Comparison of ENCODE assay signal across 12 mouse cellular contexts in the genomic region with DNA sequence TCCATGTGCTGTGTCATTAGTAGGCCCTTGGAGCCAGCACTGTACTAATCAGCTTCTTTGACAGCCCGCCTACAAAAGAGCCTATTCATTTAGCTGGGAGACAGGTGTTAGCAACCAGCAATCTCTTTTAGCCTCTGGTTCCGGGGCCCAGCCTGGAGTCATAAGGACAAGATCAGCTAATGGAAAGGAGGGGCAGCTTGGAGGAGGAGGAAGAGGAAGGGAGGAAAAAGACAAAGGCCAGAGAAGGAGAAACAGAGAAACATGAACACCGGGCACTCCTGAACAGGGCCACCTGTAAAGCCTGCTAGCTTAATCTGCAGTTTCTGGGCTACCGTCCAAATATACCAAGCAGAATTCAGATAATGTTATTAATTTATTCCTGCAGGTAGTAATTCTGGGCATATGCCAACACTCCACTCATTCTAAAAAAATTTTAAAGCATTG. TPM values are rescaled to one million over a fixed set of nuclear protein-coding genes. Genes with fewer than 3 reads are reported as not detected.
A peak's percentile ranks its signal among the peaks of the same experiment; 100 is the strongest.
DNase-seq lines count a peak whose midpoint lies in the region; ATAC-seq and TF ChIP-seq lines count a peak whose summit lies in the region.
"Had no signal": no experiment of that assay in that cellular context is flagged by ENCODE, and none has a peak within 500 bp of the region (broad histone marks: within the 10 kb centered on the region; RNA-seq: fewer than 3 reads in every experiment).

No protein-coding gene starts in this region.

- no peak for DNase-seq in kidney, postnatal 25 days
- DNase-seq in brain, embryonic 14.5 days (ENCODE audit: low read depth): peak; percentile 89
- DNase-seq in hindbrain, embryonic 14.5 days (ENCODE audit: low spot score): no peak
- DNase-seq in liver, postnatal 0 days: no peak
- no peak for DNase-seq in adrenal gland, postnatal 14 days
- DNase-seq in adrenal gland, postnatal 36 days: no peak
- no peak for DNase-seq in adrenal gland, adult 8-10 months
- DNase-seq: gastrocnemius, adult 2 months; heart, postnatal 14 days had no signal

- H3K9ac ChIP-seq in kidney, embryonic 15.5 days: no peak overlapping the region
- H3K9ac ChIP-seq in hindbrain, embryonic 14.5 days: no peak overlapping the region
- no peak overlapping the region for H3K9ac ChIP-seq in liver, postnatal 0 days (replicated peaks)

- peak overlapping the region; percentile 28; the same call in 1 of the 2 replicates for H3K27ac ChIP-seq in kidney, embryonic 15.5 days
- H3K27ac ChIP-seq in hindbrain, embryonic 14.5 days: peak overlapping the region; percentile 32; the same call in 1 of the 2 replicates
- H3K27ac ChIP-seq in liver, postnatal 0 days (ENCODE audit: low read depth): peak overlapping the region; percentile 51
- H3K27ac ChIP-seq: gastrocnemius, adult 2 months had no signal

- no peak for TF ChIP-seq EP300 in liver, postnatal 0 days (IDR thresholded peaks at IDR 0.05; ENCODE audit: low read depth)

- no peaks in the 10 kb centered on the region for H3K36me3 ChIP-seq in kidney, embryonic 15.5 days
- H3K36me3 ChIP-seq in hindbrain, embryonic 14.5 days (replicated peaks; ENCODE audit: control insufficient read depth, insufficient read depth): no peaks in the 10 kb centered on the region
- peaks cover 3% of the 10 kb centered on the region; the same call in 1 of the 2 replicates for H3K36me3 ChIP-seq in liver, postnatal 0 days (replicated peaks; ENCODE audit: insufficient read depth, low read length)

- peaks cover 17% of the 10 kb centered on the region for H3K4me1 ChIP-seq in kidney, embryonic 15.5 days
- peaks cover 7% of the 10 kb centered on the region for H3K4me1 ChIP-seq in hindbrain, embryonic 14.5 days (replicated peaks; ENCODE audit: control insufficient read depth, insufficient read depth, low read length)
- H3K4me1 ChIP-seq in liver, postnatal 0 days (ENCODE audit: insufficient read depth): peaks cover 32% of the 10 kb centered on the region

- no peaks in the 10 kb centered on the region for H3K9me3 ChIP-seq in kidney, embryonic 15.5 days (replicated peaks)
- no peaks in the 10 kb centered on the region for H3K9me3 ChIP-seq in hindbrain, embryonic 14.5 days (ENCODE audit: control insufficient read depth, low read length)
- no peaks in the 10 kb centered on the region for H3K9me3 ChIP-seq in liver, postnatal 0 days (ENCODE audit: low read length)

- TF ChIP-seq POLR2A in brain, embryonic 14.5 days (IDR thresholded peaks at IDR 0.05; ENCODE audit: borderline replicate concordance, extremely low read depth, insufficient read depth, insufficient read length, poor library complexity, severe bottlenecking): no peak

- no peak for TF ChIP-seq CTCF in brain, embryonic 14.5 days (IDR thresholded peaks at IDR 0.05; ENCODE audit: borderline replicate concordance, extremely low read depth, insufficient read depth, insufficient read length)
- no peak for TF ChIP-seq CTCF in liver, postnatal 0 days (IDR thresholded peaks at IDR 0.05; ENCODE audit: low read depth)

- no peaks in the 10 kb centered on the region for H3K27me3 ChIP-seq in kidney, embryonic 15.5 days
- H3K27me3 ChIP-seq in hindbrain, embryonic 14.5 days (ENCODE audit: control insufficient read depth, insufficient read depth, low read length): no peaks in the 10 kb centered on the region
- H3K27me3 ChIP-seq in liver, postnatal 0 days (ENCODE audit: insufficient read depth, low read length): no peaks in the 10 kb centered on the region

- no peak for ATAC-seq in kidney, embryonic 15.5 days (replicated peaks; ENCODE audit: low FRiP score)
- ATAC-seq in hindbrain, embryonic 14.5 days (ENCODE audit: low FRiP score): no peak
- ATAC-seq in liver, postnatal 0 days: peak; percentile 74

- WGBS in kidney, embryonic 15.5 days: 67% methylated on average over 4 of the region's 4 CpGs
- 33% methylated on average over 4 of the region's 4 CpGs for WGBS in hindbrain, embryonic 14.5 days
- WGBS in liver, postnatal 0 days (ENCODE audit: insufficient replicate concordance): 51% methylated on average over 4 of the region's 4 CpGs

- H3K4me3 ChIP-seq in kidney, embryonic 15.5 days (replicated peaks): no peak overlapping the region
- no peak overlapping the region for H3K4me3 ChIP-seq in hindbrain, embryonic 14.5 days (replicated peaks; ENCODE audit: low read length)
- H3K4me3 ChIP-seq in liver, postnatal 0 days (ENCODE audit: low read depth, low read length): no peak overlapping the region
- H3K4me3 ChIP-seq: gastrocnemius, adult 2 months had no signal

- H3K4me2 ChIP-seq in kidney, embryonic 15.5 days: no peak overlapping the region
- H3K4me2 ChIP-seq in hindbrain, embryonic 14.5 days (replicated peaks): no peak overlapping the region
- no peak overlapping the region for H3K4me2 ChIP-seq in liver, postnatal 0 days (ENCODE audit: low read depth, low read length)

RNA-seq across cellular contexts. Expression of gene Rffl, which starts 7.5 kb away (rescaled TPM):
- 22.3 and 23.6 TPM in 2 replicates for polyA plus RNA-seq in kidney, embryonic 15.5 days (2015; fragmentation: Nextera tagmentation; extraction: Ambion mirVana)
- polyA plus RNA-seq in brain, embryonic 14.5 days (2012; rRNA removed): 5.7 and 7.6 TPM in 2 replicates
- 4.3 and 5.0 TPM in 2 replicates for polyA plus RNA-seq in hindbrain, embryonic 14.5 days (2014; fragmentation: Nextera tagmentation; extraction: Ambion mirVana)
- polyA plus RNA-seq in liver, postnatal 0 days (2015; fragmentation: Nextera tagmentation; extraction: Ambion mirVana): 10.1 and 11.3 TPM in 2 replicates
- total RNA-seq in adrenal gland, postnatal 14 days (2021): 7.8 and 11.8 TPM in 2 replicates
- total RNA-seq in adrenal gland, postnatal 36 days (2021): 1 to 10 TPM; 6.4 to 8.4 TPM
- 10 to 100 TPM in 2 of 4 experiments, 1 to 10 TPM in 2; 9.0 to 12.4 (median 10.5) TPM for total RNA-seq in adrenal gland, adult 8-10 months (2022)

RNA-seq across cellular contexts. Expression of gene Rad51d, which starts 26.9 kb away (rescaled TPM):
- 11.1 and 13.9 TPM in 2 replicates for polyA plus RNA-seq in kidney, embryonic 15.5 days (2015; fragmentation: Nextera tagmentation; extraction: Ambion mirVana)
- polyA plus RNA-seq in brain, embryonic 14.5 days (2012; rRNA removed): 9.5 and 9.7 TPM in 2 replicates
- polyA plus RNA-seq in hindbrain, embryonic 14.5 days (2014; fragmentation: Nextera tagmentation; extraction: Ambion mirVana): 14.0 and 14.3 TPM in 2 replicates
- polyA plus RNA-seq in liver, postnatal 0 days (2015; fragmentation: Nextera tagmentation; extraction: Ambion mirVana): 3.4 and 4.4 TPM in 2 replicates
- total RNA-seq in adrenal gland, postnatal 14 days (2021): 15.0 and 15.4 TPM in 2 replicates
- 10 to 100 TPM; 10.7 to 16.2 TPM for total RNA-seq in adrenal gland, postnatal 36 days (2021)
- 10 to 100 TPM; 13.4 to 20.9 (median 18.1) TPM for total RNA-seq in adrenal gland, adult 8-10 months (2022)

RNA-seq across cellular contexts. Expression of gene Fndc8, which starts 28.4 kb away (rescaled TPM):
- 0.18 and 0.39 TPM in 2 replicates for polyA plus RNA-seq in kidney, embryonic 15.5 days (2015; fragmentation: Nextera tagmentation; extraction: Ambion mirVana)
- polyA plus RNA-seq in brain, embryonic 14.5 days (2012; rRNA removed): 0.03 TPM in 1 of 2 replicates, not detected in the other
- polyA plus RNA-seq in hindbrain, embryonic 14.5 days (2014; fragmentation: Nextera tagmentation; extraction: Ambion mirVana): 0.37 and 0.77 TPM in 2 replicates
- 0.28 and 0.30 TPM in 2 replicates for polyA plus RNA-seq in liver, postnatal 0 days (2015; fragmentation: Nextera tagmentation; extraction: Ambion mirVana)
- 0.15 and 0.23 TPM in 2 replicates for total RNA-seq in adrenal gland, postnatal 14 days (2021)
- not detected for total RNA-seq in adrenal gland, postnatal 36 days (2021)
- total RNA-seq in adrenal gland, adult 8-10 months (2022): under 1 TPM in 3 of 4 experiments, not detected in 1; 0.14 to 0.43 (median 0.35) TPM
- total RNA-seq: gastrocnemius, adult 2 months; heart, postnatal 14 days; layer of hippocampus, adult 8-10 months; liver, adult 2 months had no signal
- polyA plus RNA-seq: liver, adult 2 months had no signal

RNA-seq across cellular contexts. Expression of gene Nle1, which starts 44.7 kb away (rescaled TPM):
- 34.9 and 40.0 TPM in 2 replicates for polyA plus RNA-seq in kidney, embryonic 15.5 days (2015; fragmentation: Nextera tagmentation; extraction: Ambion mirVana)
- 59.1 and 92.3 TPM in 2 replicates for polyA plus RNA-seq in brain, embryonic 14.5 days (2012; rRNA removed)
- polyA plus RNA-seq in hindbrain, embryonic 14.5 days (2014; fragmentation: Nextera tagmentation; extraction: Ambion mirVana): 20.7 and 28.0 TPM in 2 replicates
- 9.1 and 9.2 TPM in 2 replicates for polyA plus RNA-seq in liver, postnatal 0 days (2015; fragmentation: Nextera tagmentation; extraction: Ambion mirVana)
- total RNA-seq in adrenal gland, postnatal 14 days (2021): 17.7 and 26.5 TPM in 2 replicates
- 10 to 100 TPM; 19.5 to 27.0 TPM for total RNA-seq in adrenal gland, postnatal 36 days (2021)
- 10 to 100 TPM; 21.8 to 32.6 (median 26.9) TPM for total RNA-seq in adrenal gland, adult 8-10 months (2022)

RNA-seq across cellular contexts. Expression of gene Unc45b, which starts 46.8 kb away (rescaled TPM):
- 6.0 and 7.1 TPM in 2 replicates for polyA plus RNA-seq in kidney, embryonic 15.5 days (2015; fragmentation: Nextera tagmentation; extraction: Ambion mirVana)
- 1.1 and 1.5 TPM in 2 replicates for polyA plus RNA-seq in brain, embryonic 14.5 days (2012; rRNA removed)
- 1.1 and 2.0 TPM in 2 replicates for polyA plus RNA-seq in hindbrain, embryonic 14.5 days (2014; fragmentation: Nextera tagmentation; extraction: Ambion mirVana)
- polyA plus RNA-seq in liver, postnatal 0 days (2015; fragmentation: Nextera tagmentation; extraction: Ambion mirVana): 1.6 TPM in 2 replicates
- total RNA-seq in adrenal gland, postnatal 14 days (2021): 18.7 and 24.2 TPM in 2 replicates
- total RNA-seq in adrenal gland, postnatal 36 days (2021): 10 to 100 TPM in 1 of 2 experiments, 1 to 10 TPM in 1; 7.6 to 10.0 TPM
- 1 to 10 TPM; 6.1 to 9.6 (median 7.4) TPM for total RNA-seq in adrenal gland, adult 8-10 months (2022)
